Mouse (Mus musculus) thymus, adult 2 months (tissue): Measurements from ENCODE around the gene Ptpn1. TPM values are rescaled to one million over a fixed set of nuclear protein-coding genes. Genes with fewer than 3 reads are reported as not detected.

ENCODE experiments used
- DNase-seq: peaks from one replicate; pipeline ENCODE4 v3.0.0; 2021
- H3K27ac ChIP-seq: fragments of 200-500 bp; 2 replicates; pipeline ENCODE4 v1.5.1; 2012; ENCODE audit warnings: low read length, control low read depth; ENCODE audit not compliant: control insufficient read depth, insufficient read depth
- H3K27me3 ChIP-seq: fragments of 200-500 bp; 2 replicates; pipeline ENCODE4 v1.6.1; 2012; ENCODE audit warnings: mild to moderate bottlenecking, low read length, moderate library complexity, mixed read lengths; ENCODE audit not compliant: control insufficient read depth, insufficient read depth
- H3K36me3 ChIP-seq: fragments of 200-500 bp; 2 replicates; pipeline ENCODE4 v1.6.1; 2012; ENCODE audit warnings: mild to moderate bottlenecking, low read length, moderate library complexity; ENCODE audit not compliant: control insufficient read depth, insufficient read depth
- H3K4me1 ChIP-seq: fragments of 200-500 bp; replicated peaks from 2 replicates; pipeline ENCODE4 v1.6.1; 2012; ENCODE audit warnings: low read length; ENCODE audit not compliant: control insufficient read depth, insufficient read depth
- H3K4me3 ChIP-seq: fragments of 200-500 bp; 2 replicates; pipeline ENCODE4 v1.5.1; 2012; ENCODE audit warnings: mild to moderate bottlenecking, low read length, control low read depth, moderate library complexity; ENCODE audit not compliant: control insufficient read depth, insufficient read depth
- CTCF ChIP-seq: fragments of 200-500 bp; IDR thresholded peaks from 2 replicates; pipeline ENCODE4 v1.5.1; 2012; ENCODE audit warnings: mild to moderate bottlenecking, control low read depth, low read length, moderate library complexity, borderline replicate concordance; ENCODE audit not compliant: control insufficient read depth, poor library complexity, insufficient read depth; ENCODE audit errors: extremely low read depth
- POLR2A ChIP-seq: fragments of 200-500 bp; IDR thresholded peaks from 2 replicates; pipeline ENCODE4 v1.6.1; 2012; ENCODE audit warnings: mild to moderate bottlenecking, low read length, control low read depth, moderate library complexity; ENCODE audit not compliant: control insufficient read depth, poor library complexity, insufficient read depth; ENCODE audit errors: extremely low read depth
- WGBS: fragments of 180-500 bp; shearing (Covaris S2); methylation state at CpG from one replicate; pipeline ENCODE4 v1.1.7; 2018; 5-methylcytosine and 5-hydroxymethylcytosine counted together
- polyA plus RNA-seq: library from polyadenylated mRNA; depleted of rRNA; stranded (reverse); fragments of >200 nt; gene quantifications from 2 replicates; pipeline ENCODE4 v1.2.3, GENCODE M21; 2012

Ptpn1 gene
- polyA plus RNA-seq, 1 experiment, result 97.8 TPM

- H3K4me3 ChIP-seq, result no peak overlapping the region
- H3K36me3 ChIP-seq, result peaks cover 44% of the 10 kb centered on the region
- WGBS, result 30% methylated on average over 12 of the region's 12 CpGs
- no peak for DNase-seq
- H3K4me1 ChIP-seq, result peaks cover 13% of the 10 kb centered on the region
- no peaks in the 10 kb centered on the region for H3K27me3 ChIP-seq
- peak overlapping the region; percentile 8; the same call in 1 of the 2 replicates for H3K27ac ChIP-seq
- TF ChIP-seq CTCF (no peak), POLR2A (no peak)
These were observed 43.9 kb downstream of the Ptpn1 start for GRCm38 (mm10) chr2:167975746-167976145.

- TF ChIP-seq POLR2A, result no peak
- TF ChIP-seq CTCF, result no peak
- Histone ChIP-seq H3K36me3 (peaks cover 41% of the 10 kb centered on the region), H3K27ac (no peak overlapping the region)
These were observed 46.4 kb downstream of the Ptpn1 start for GRCm38 (mm10) chr2:167978271-167978670.

GRCm38 (mm10) chr2:167980391-167980790 lies 48.5 kb downstream of the Ptpn1 start:
- Histone ChIP-seq H3K27ac (no peak overlapping the region), H3K27me3 (no peaks in the 10 kb centered on the region), H3K4me1 (peaks cover 8% of the 10 kb centered on the region), H3K36me3 (peaks cover 22% of the 10 kb centered on the region), H3K4me3 (no peak overlapping the region)
- 42% methylated on average over 10 of the region's 10 CpGs for WGBS
- DNase-seq, result no peak
- TF ChIP-seq POLR2A (no peak), CTCF (no peak)

More at GRCm38 (mm10) chr2:167978271-167978670, 46.4 kb downstream of the Ptpn1 start:
- H3K4me3 ChIP-seq, result no peak overlapping the region
- peaks cover 13% of the 10 kb centered on the region for H3K4me1 ChIP-seq
- WGBS, result 96% methylated on average over 10 of the region's 10 CpGs
- DNase-seq, result no peak
- H3K27me3 ChIP-seq, result no peaks in the 10 kb centered on the region

- H3K27ac ChIP-seq, result no peak overlapping the region
- TF ChIP-seq POLR2A (no peak), CTCF (no peak)
- H3K27me3 ChIP-seq, result no peaks in the 10 kb centered on the region
- no peak for DNase-seq
- WGBS, result 87% methylated on average over 9 of the region's 9 CpGs
- H3K4me3 ChIP-seq, result no peak overlapping the region
- no peaks in the 10 kb centered on the region for H3K4me1 ChIP-seq
- H3K36me3 ChIP-seq, result peaks cover 8% of the 10 kb centered on the region
These were observed 50.8 kb downstream of the Ptpn1 start for GRCm38 (mm10) chr2:167982646-167983045.

- Histone ChIP-seq H3K4me3 (no peak overlapping the region), H3K4me1 (peaks cover 4% of the 10 kb centered on the region), H3K27ac (no peak overlapping the region), H3K27me3 (no peaks in the 10 kb centered on the region), H3K36me3 (no peaks in the 10 kb centered on the region)
- TF ChIP-seq CTCF (no peak), POLR2A (no peak)
- DNase-seq, result no peak
- 94% methylated on average over 5 of the region's 5 CpGs for WGBS
These were observed 52.5 kb downstream of the Ptpn1 start for GRCm38 (mm10) chr2:167984371-167984770.

- Histone ChIP-seq H3K27me3 (no peaks in the 10 kb centered on the region; the same call in 1 of the 2 replicates), H3K4me1 (peaks cover 7% of the 10 kb centered on the region), H3K36me3 (no peaks in the 10 kb centered on the region), H3K27ac (no peak overlapping the region), H3K4me3 (no peak overlapping the region)
- WGBS, result 32% methylated on average over 3 of the region's 3 CpGs
- no peak for TF ChIP-seq POLR2A
- TF ChIP-seq CTCF, result no peak
- no peak for DNase-seq
These were observed 53.1 kb downstream of the Ptpn1 start for GRCm38 (mm10) chr2:167984946-167985345.

GRCm38 (mm10) chr2:167986762-167987161 lies 54.9 kb downstream of the Ptpn1 start:
- peak; percentile 32 for DNase-seq
- Histone ChIP-seq H3K27me3 (no peaks in the 10 kb centered on the region; the same call in 1 of the 2 replicates), H3K36me3 (no peaks in the 10 kb centered on the region), H3K4me1 (peaks cover 7% of the 10 kb centered on the region), H3K4me3 (no peak overlapping the region), H3K27ac (no peak overlapping the region)
- WGBS, result 51% methylated on average over 7 of the region's 7 CpGs
- no peak for TF ChIP-seq POLR2A
- no peak; the same call in 1 of the 2 replicates for TF ChIP-seq CTCF
